Mouse (Mus musculus): Measurements from ENCODE around the gene Srpk3.

- TF ChIP-seq CTCF (IDR thresholded peaks at IDR 0.05): no peak
- no peak for TF ChIP-seq EP300 (IDR thresholded peaks at IDR 0.05)
Observed at GRCm38 (mm10) chrX:73788501-73788900, 14.3 kb downstream of the Srpk3 start.
